Mouse (Mus musculus): Measurements from ENCODE around the gene Phactr1. TPM values are rescaled to one million over a fixed set of nuclear protein-coding genes. Genes with fewer than 3 reads are reported as not detected.

Phactr1 gene
- total RNA-seq, 2 experiments from 2014 or later = 453 to 512 TPM

DNA sequence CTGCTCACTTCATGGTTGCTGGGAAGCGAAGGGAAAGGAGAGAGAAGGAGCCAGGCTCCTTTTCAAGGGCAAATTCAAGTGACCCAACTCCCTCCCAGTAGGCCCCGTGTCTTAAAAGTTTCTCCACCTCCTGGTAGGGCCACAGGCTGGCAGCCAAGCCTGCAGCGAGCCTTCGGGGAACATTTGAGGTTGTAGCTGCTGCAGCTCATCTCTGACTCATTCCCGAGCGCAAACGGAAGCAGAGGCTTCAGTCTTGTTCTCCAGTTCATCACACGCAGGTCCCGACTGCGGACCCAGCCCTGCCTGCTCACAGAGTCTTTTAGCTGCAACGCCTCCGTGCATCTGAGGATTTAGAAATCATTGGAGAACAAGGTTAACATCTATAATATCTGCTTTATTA, 226.6 kb downstream of the Phactr1 start:
- H3K27ac ChIP-seq = no peak overlapping the region
- no peak for DNase-seq (ENCODE audit: extremely low spot score in 1 of 2, low spot score in 2 of 2)
- intact Hi-C loops (cut with DNase I) = no loop called here
- H3K4me3 ChIP-seq = no peak overlapping the region
- no peak for TF ChIP-seq CTCF (IDR thresholded peaks at IDR 0.05)

DNA sequence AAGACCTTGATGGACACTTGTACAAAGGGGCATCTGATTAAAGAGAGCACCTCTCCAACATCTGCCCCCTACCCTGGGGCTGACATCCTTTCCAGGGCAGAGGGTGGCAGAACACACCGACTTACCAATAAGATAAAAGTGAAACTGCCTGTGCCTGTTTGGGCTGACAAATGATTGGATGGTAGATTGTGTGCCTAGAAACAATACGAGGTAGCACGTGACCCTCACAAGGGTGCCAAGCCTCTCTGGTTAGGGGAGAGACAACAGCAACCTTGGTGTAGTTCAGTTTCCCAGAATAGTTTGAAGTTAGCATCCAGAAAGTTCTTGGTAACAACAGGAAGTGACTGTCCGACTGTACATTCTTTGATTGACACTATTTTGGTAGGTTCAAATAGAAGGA, 234.7 kb downstream of the Phactr1 start:
- no peak for TF ChIP-seq CTCF (IDR thresholded peaks at IDR 0.05)
- H3K4me3 ChIP-seq = no peak overlapping the region
- intact Hi-C loops (cut with DNase I) = loop anchor here (5.0 kb wide), 3 partner anchors 72 to 177 kb away; no protein-coding TSS in a partner anchor
- H3K27ac ChIP-seq = no peak overlapping the region
- DNase-seq (ENCODE audit: extremely low spot score in 1 of 2, low spot score in 2 of 2) = no peak

DNA sequence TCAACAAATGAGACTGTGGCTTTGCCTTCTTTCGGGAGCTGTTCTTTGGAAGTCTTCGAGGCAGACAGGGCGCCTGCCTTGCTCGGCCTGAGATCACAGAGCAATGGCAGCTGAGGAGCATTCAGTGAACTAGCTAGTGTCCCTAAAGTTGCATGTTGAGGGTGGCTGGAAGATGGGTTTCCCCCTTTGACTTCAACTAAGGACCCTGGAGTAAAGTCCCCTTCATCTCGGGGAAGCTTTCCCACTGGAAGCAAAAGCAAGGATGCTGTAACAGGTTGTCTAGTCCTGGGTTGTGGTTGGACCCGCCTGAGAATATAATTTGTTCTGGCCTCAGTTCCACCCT, 235.4 kb downstream of the Phactr1 start:
- intact Hi-C loops (cut with DNase I) = loop anchor here (2.0 to 5.0 kb wide), 4 partner anchors 49 to 176 kb away; no protein-coding TSS in a partner anchor
- Histone ChIP-seq H3K27ac (peak overlapping the region; percentile 71), H3K4me3 (peak overlapping the region; percentile 64)
- no peak for TF ChIP-seq CTCF (IDR thresholded peaks at IDR 0.05)
- no peak for DNase-seq (ENCODE audit: extremely low spot score in 1 of 2, low spot score in 2 of 2)

- peak; percentile 52 to 70 for DNase-seq (ENCODE audit: extremely low spot score in 1 of 2, low spot score in 2 of 2)
- intact Hi-C loops (cut with DNase I) = loop anchor here (2.0 to 5.0 kb wide), 4 partner anchors 50 to 176 kb away; no protein-coding TSS in a partner anchor
- no peak for TF ChIP-seq CTCF (IDR thresholded peaks at IDR 0.05)
- peak overlapping the region; percentile 64 for H3K4me3 ChIP-seq
- H3K27ac ChIP-seq = peak overlapping the region; percentile 71
Measured at GRCm38 (mm10) chr13:42916194-42917033, 236.0 kb downstream of the Phactr1 start.

GRCm38 (mm10) chr13:42917251-42917650, 236.8 kb downstream of the Phactr1 start:
- H3K4me3 ChIP-seq = peak overlapping the region; percentile 64
- DNase-seq (ENCODE audit: extremely low spot score in 1 of 2, low spot score in 2 of 2) = peak in 1 of 2 experiments; percentile 55
- no peak for TF ChIP-seq CTCF (IDR thresholded peaks at IDR 0.05)
- intact Hi-C loops (cut with DNase I) = loop anchor here (2.0 to 5.0 kb wide), 4 partner anchors 50 to 175 kb away; no protein-coding TSS in a partner anchor
- peak overlapping the region; percentile 71 for H3K27ac ChIP-seq

GRCm38 (mm10) chr13:42920062-42920461, 239.6 kb downstream of the Phactr1 start:
- DNase-seq (ENCODE audit: extremely low spot score in 1 of 2, low spot score in 2 of 2) = no peak
- no peak for TF ChIP-seq CTCF (IDR thresholded peaks at IDR 0.05)
- no peak overlapping the region for H3K4me3 ChIP-seq
- no peak overlapping the region for H3K27ac ChIP-seq
- intact Hi-C loops (cut with DNase I) = no loop called here

GRCm38 (mm10) chr13:42921769-42922450, 241.5 kb downstream of the Phactr1 start:
- intact Hi-C loops (cut with DNase I) = no loop called here
- Histone ChIP-seq H3K27ac (peak overlapping the region; percentile 47; the same call in 1 of the 2 replicates), H3K4me3 (no peak overlapping the region)
- TF ChIP-seq CTCF (IDR thresholded peaks at IDR 0.05) = no peak
- DNase-seq (ENCODE audit: extremely low spot score in 1 of 2, low spot score in 2 of 2) = peak in 1 of 2 experiments; percentile 51

GRCm38 (mm10) chr13:42927778-42928177, 247.4 kb downstream of the Phactr1 start:
- Histone ChIP-seq H3K4me3 (no peak overlapping the region), H3K27ac (no peak overlapping the region)
- intact Hi-C loops (cut with DNase I) = no loop called here
- no peak for DNase-seq (ENCODE audit: extremely low spot score in 1 of 2, low spot score in 2 of 2)
- TF ChIP-seq CTCF (IDR thresholded peaks at IDR 0.05) = no peak

DNA sequence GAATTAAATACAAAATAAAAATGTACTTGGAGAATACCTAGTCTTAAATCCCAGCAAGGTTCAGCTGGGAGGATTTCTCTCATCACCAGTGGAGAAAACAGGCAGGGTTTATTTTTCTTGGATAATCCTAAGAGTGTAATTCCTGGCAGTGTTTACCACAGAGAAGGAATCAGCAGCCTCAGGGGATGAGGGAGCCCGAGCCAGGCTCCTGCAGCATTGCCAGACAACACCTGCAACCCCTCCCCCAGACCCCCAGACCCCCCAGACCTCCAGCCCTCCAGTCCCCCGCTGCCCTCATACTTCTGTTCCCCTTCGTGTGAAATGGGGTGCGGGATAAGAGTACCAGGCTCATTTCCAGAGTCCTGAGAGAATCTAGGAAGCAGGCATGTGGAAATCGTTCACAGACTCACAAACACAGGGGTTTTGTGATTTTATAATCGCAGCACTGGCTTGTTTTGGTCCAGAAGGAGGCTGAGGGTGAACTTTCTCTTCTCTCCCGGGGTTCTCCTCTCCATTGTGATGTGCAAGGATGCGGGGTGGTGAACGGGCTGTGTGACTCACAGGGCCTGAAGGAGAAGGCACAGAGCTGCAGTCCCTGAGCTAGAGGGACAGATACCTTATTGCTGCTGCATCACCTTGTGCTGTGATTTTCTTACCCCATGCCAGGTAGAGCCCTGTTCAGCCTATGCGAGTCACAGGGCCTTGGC, 249.3 kb downstream of the Phactr1 start:
- DNase-seq (ENCODE audit: extremely low spot score in 1 of 2, low spot score in 2 of 2) = no peak
- intact Hi-C loops (cut with DNase I) = no loop called here
- TF ChIP-seq CTCF (IDR thresholded peaks at IDR 0.05) = no peak
- Histone ChIP-seq H3K27ac (peak overlapping the region; percentile 21; the same call in 1 of the 2 replicates), H3K4me3 (no peak overlapping the region)

GRCm38 (mm10) chr13:42932046-42932445, 251.6 kb downstream of the Phactr1 start:
- Histone ChIP-seq H3K27ac (no peak overlapping the region), H3K4me3 (no peak overlapping the region)
- intact Hi-C loops (cut with DNase I) = no loop called here
- TF ChIP-seq CTCF (IDR thresholded peaks at IDR 0.05) = no peak
- DNase-seq (ENCODE audit: extremely low spot score in 1 of 2, low spot score in 2 of 2) = no peak

GRCm38 (mm10) chr13:42934538-42935126, 254.2 kb downstream of the Phactr1 start:
- intact Hi-C loops (cut with DNase I) = no loop called here
- H3K4me3 ChIP-seq = no peak overlapping the region
- DNase-seq (ENCODE audit: extremely low spot score in 1 of 2, low spot score in 2 of 2) = no peak
- no peak overlapping the region for H3K27ac ChIP-seq
- TF ChIP-seq CTCF (IDR thresholded peaks at IDR 0.05) = no peak
